Mouse (Mus musculus): Measurements from ENCODE around the gene Tectb.

DNA sequence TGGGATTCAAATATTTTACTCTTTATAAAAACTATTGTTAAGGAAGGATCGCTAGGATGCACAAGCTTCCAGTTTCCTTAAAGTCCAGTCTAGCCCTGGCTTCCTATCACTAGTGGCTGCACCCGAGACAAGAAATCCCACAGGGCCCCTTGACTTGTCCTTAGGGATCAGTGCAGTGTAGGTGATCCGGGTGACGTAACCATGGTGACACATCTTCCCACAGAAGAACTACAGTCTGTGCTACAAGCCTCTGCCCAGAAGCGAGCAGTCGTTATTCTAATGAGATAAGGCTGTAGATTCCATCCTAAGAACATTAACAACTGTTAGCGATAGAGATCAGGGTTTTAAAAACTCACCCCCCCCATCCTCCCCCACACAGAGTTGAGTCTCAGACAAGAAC lies 4.5 kb downstream of the Tectb start:
- TF ChIP-seq CTCF (IDR thresholded peaks at IDR 0.05; ENCODE audit: insufficient read depth, low read depth, low read length) (no peak), POLR2A (IDR thresholded peaks at IDR 0.05; ENCODE audit: insufficient read depth, low read depth, low read length) (no peak)
